Mouse (Mus musculus) testis, adult 2 months (tissue): Measurements from ENCODE around the gene Krt19.

Experiments
- CTCF ChIP-seq: fragments of 200-500 bp; IDR thresholded peaks from 2 replicates; pipeline ENCODE4 v1.5.1; 2012; ENCODE audit warnings: low read depth, mild to moderate bottlenecking, inconsistent platforms, low read length, moderate library complexity; ENCODE audit not compliant: control insufficient read depth, insufficient read depth, insufficient replicate concordance
- POLR2A ChIP-seq: fragments of 200-500 bp; IDR thresholded peaks from 2 replicates; pipeline ENCODE4 v1.6.1; 2012; ENCODE audit warnings: low read depth, mild to moderate bottlenecking, inconsistent platforms, low read length, moderate library complexity; ENCODE audit not compliant: control insufficient read depth

GRCm38 (mm10) chr11:100124901-100125300, 23.6 kb downstream of the Krt19 start:
- TF ChIP-seq CTCF (no peak), POLR2A (no peak)
